Comparison of ENCODE assay signal across 14 mouse cellular contexts in genomic region chr5:34119121-34119856, GRCm38 (mm10). TPM values are rescaled to one million over a fixed set of nuclear protein-coding genes. Genes with fewer than 3 reads are reported as not detected.
DNase-seq lines count a peak whose midpoint lies in the region; ATAC-seq and TF ChIP-seq lines count a peak whose summit lies in the region.
"Had no signal": no experiment of that assay in that cellular context is flagged by ENCODE, and none has a peak within 500 bp of the region (broad histone marks: within the 10 kb centered on the region; RNA-seq: fewer than 3 reads in every experiment).

No protein-coding gene starts in this region.

- ATAC-seq in forebrain, embryonic 11.5 days (replicated peaks; ENCODE audit: low FRiP score) = no peak
- ATAC-seq: forebrain, postnatal 0 days; hindbrain, postnatal 0 days had no signal

- H3K4me2 ChIP-seq in forebrain, embryonic 11.5 days (ENCODE audit: low read depth, low read length, severe bottlenecking) = no peak overlapping the region
- H3K4me2 ChIP-seq: liver, embryonic 13.5 days had no signal

- WGBS in forebrain, embryonic 11.5 days = 84% methylated on average over 3 of the region's 3 CpGs

- H3K4me3 ChIP-seq in left cerebral cortex, adult 2 months = no peak overlapping the region
- no peak overlapping the region for H3K4me3 ChIP-seq in forebrain, embryonic 11.5 days (ENCODE audit: low read depth, low read length)
- H3K4me3 ChIP-seq: liver, embryonic 13.5 days had no signal

- no peaks in the 10 kb centered on the region for H3K9me3 ChIP-seq in forebrain, embryonic 11.5 days (ENCODE audit: control insufficient read depth, low read length)
- H3K9me3 ChIP-seq: liver, embryonic 13.5 days had no signal

- peak; percentile 28 for DNase-seq in left cerebral cortex, adult 11 months (ENCODE audit: low spot score)
- no peak for DNase-seq in left cerebral cortex, postnatal 10 days (ENCODE audit: extremely low spot score in 1 of 2, low spot score in 2 of 2)
- peak; percentile 81 to 86 for DNase-seq in cerebellum, postnatal 10 days
- DNase-seq in left cerebral cortex, adult 2 months (ENCODE audit: extremely low spot score in 1 of 2, low spot score in 2 of 2) = peak; percentile 9 to 32
- peak; percentile 50 for DNase-seq in telencephalon, adult 2 months (ENCODE audit: low read depth, low spot score)
- DNase-seq in forebrain, embryonic 11.5 days (ENCODE audit: low spot score) = no peak
- DNase-seq in gastrocnemius, postnatal 10 days = no peak
- DNase-seq: adrenal gland, postnatal 10 days; forebrain, postnatal 0 days; heart, adult 18-20 months; kidney, adult 9 months; liver, embryonic 13.5 days; lung, postnatal 4 days had no signal

- intact Hi-C loops in left cerebral cortex, postnatal 10 days (cut with DNase I) = no loop called here
- intact Hi-C loops in left cerebral cortex, adult 2 months (cut with DNase I) = no loop called here

- H3K27ac ChIP-seq in left cerebral cortex, adult 2 months = no peak overlapping the region
- H3K27ac ChIP-seq in forebrain, embryonic 11.5 days (ENCODE audit: low read depth, low read length) = no peak overlapping the region
- H3K27ac ChIP-seq: hindbrain, postnatal 0 days; liver, embryonic 13.5 days had no signal

- H3K9ac ChIP-seq in forebrain, embryonic 11.5 days (ENCODE audit: low read length) = no peak overlapping the region
- H3K9ac ChIP-seq: forebrain, postnatal 0 days; liver, embryonic 13.5 days had no signal

- H3K36me3 ChIP-seq in forebrain, embryonic 11.5 days (ENCODE audit: control insufficient read depth, insufficient read depth, low read length) = no peaks in the 10 kb centered on the region
- H3K36me3 ChIP-seq: liver, embryonic 13.5 days had no signal

- no peak for TF ChIP-seq CTCF in left cerebral cortex, adult 2 months (IDR thresholded peaks at IDR 0.05)

- no peaks in the 10 kb centered on the region for H3K4me1 ChIP-seq in forebrain, embryonic 11.5 days (replicated peaks; ENCODE audit: control insufficient read depth, insufficient read depth, low read length)
- H3K4me1 ChIP-seq: liver, embryonic 13.5 days had no signal

- no peaks in the 10 kb centered on the region for H3K27me3 ChIP-seq in forebrain, embryonic 11.5 days (ENCODE audit: control insufficient read depth, insufficient read depth, low read length)
- H3K27me3 ChIP-seq: liver, embryonic 13.5 days had no signal

RNA-seq across cellular contexts. Expression of gene Poln, which starts 50.0 kb away (rescaled TPM):
- total RNA-seq in left cerebral cortex, postnatal 10 days (2021) = 1 to 10 TPM in 1 of 2 experiments, under 1 TPM in 1; 0.69 to 1.0 TPM
- 1 to 10 TPM; 2.1 to 2.3 TPM for total RNA-seq in left cerebral cortex, adult 2 months (2021)
- 1.1 and 1.7 TPM in 2 replicates for polyA plus RNA-seq in forebrain, embryonic 11.5 days (2014; fragmentation: Nextera tagmentation; extraction: Ambion mirVana)
- total RNA-seq in gastrocnemius, postnatal 10 days (2021) = 1 to 10 TPM; 1.2 to 1.8 TPM

RNA-seq across cellular contexts. Expression of gene Haus3, which starts 50.0 kb away (rescaled TPM):
- 1 to 10 TPM; 5.1 to 5.9 TPM for total RNA-seq in left cerebral cortex, postnatal 10 days (2021)
- total RNA-seq in left cerebral cortex, adult 2 months (2021) = 1 to 10 TPM; 7.7 to 8.5 TPM
- 42.4 and 50.8 TPM in 2 replicates for polyA plus RNA-seq in forebrain, embryonic 11.5 days (2014; fragmentation: Nextera tagmentation; extraction: Ambion mirVana)
- 1 to 10 TPM; 5.0 to 5.8 TPM for total RNA-seq in gastrocnemius, postnatal 10 days (2021)

Comparison
In these comparisons a context has a peak if more than half of its experiments do, and no peak if none do; other contexts are left out.
1. DNase-seq: peak in left cerebral cortex, adult 11 months (single experiment), cerebellum, postnatal 10 days (2 of 2), left cerebral cortex, adult 2 months (2 of 2) and telencephalon, adult 2 months (single experiment); none in left cerebral cortex, postnatal 10 days (0 of 2), forebrain, embryonic 11.5 days (single experiment) and gastrocnemius, postnatal 10 days (single experiment).